Mouse (Mus musculus): ENCODE data around the gene Git2. TPM values are rescaled to one million over a fixed set of nuclear protein-coding genes. Genes with fewer than 3 reads are reported as not detected.

The Git2 gene
- polyA plus RNA-seq (2012; rRNA removed; ENCODE audit: low replicate concordance): 61.9 and 72.9 TPM in 2 replicates

GRCm38 (mm10) chr5:114775056-114775979, at the start of gene Git2:
Gene Git2, minus strand, starts transcription at chr5:114775517.

GRCm38 (mm10) chr5:114822796-114823688, 47.7 kb upstream of the Git2 start, which contains the start of gene 1500011B03Rik:
Gene 1500011B03Rik, minus strand, starts transcription at chr5:114823468.

GRCm38 (mm10) chr5:114774403-114775051, 790 bp downstream of the Git2 start, which contains the start of gene Ankrd13a:
Gene Ankrd13a, plus strand, starts transcription at chr5:114774677.

GRCm38 (mm10) chr5:114707265-114708068, 67.8 kb downstream of the Git2 start, which contains the start of gene Tchp:
Gene Tchp, plus strand, starts transcription at chr5:114707760.

GRCm38 (mm10) chr5:114690633-114691567, 84.4 kb downstream of the Git2 start, which contains the start of gene Gltp:
Gene Gltp, minus strand, starts transcription at chr5:114690984.

Other genes starting within 250 kb of the Git2 start
- 2.0 and 3.0 TPM in 2 replicates for gene Fam222a, start 207.5 kb downstream of the Git2 start, polyA plus RNA-seq (2012; rRNA removed; ENCODE audit: low replicate concordance)
- 17.5 and 22.4 TPM in 2 replicates for gene Trpv4, start 117.1 kb downstream of the Git2 start, polyA plus RNA-seq (2012; rRNA removed; ENCODE audit: low replicate concordance)
- gene Gltp, start 84.5 kb downstream of the Git2 start, polyA plus RNA-seq (2012; rRNA removed; ENCODE audit: low replicate concordance): 114 and 148 TPM in 2 replicates
- gene Tchp, start 67.8 kb downstream of the Git2 start, polyA plus RNA-seq (2012; rRNA removed; ENCODE audit: low replicate concordance): 12.5 and 20.2 TPM in 2 replicates
- gene Ankrd13a, start 840 bp downstream of the Git2 start, polyA plus RNA-seq (2012; rRNA removed; ENCODE audit: low replicate concordance): 56.3 and 68.3 TPM in 2 replicates
- gene 1500011B03Rik, start 48.0 kb upstream of the Git2 start, polyA plus RNA-seq (2012; rRNA removed; ENCODE audit: low replicate concordance): 27.1 and 30.7 TPM in 2 replicates
- not detected in 2 replicates for gene 4930519G04Rik, start 78.1 kb upstream of the Git2 start, polyA plus RNA-seq (2012; rRNA removed; ENCODE audit: low replicate concordance)
- 0.09 TPM in 1 of 2 replicates, not detected in the other for gene Gm9936, start 83.2 kb upstream of the Git2 start, polyA plus RNA-seq (2012; rRNA removed; ENCODE audit: low replicate concordance)
- 21.5 and 41.6 TPM in 2 replicates for gene Oasl2, start 121.4 kb upstream of the Git2 start, polyA plus RNA-seq (2012; rRNA removed; ENCODE audit: low replicate concordance)
- 6.8 and 11.6 TPM in 2 replicates for gene Oasl1, start 147.7 kb upstream of the Git2 start, polyA plus RNA-seq (2012; rRNA removed; ENCODE audit: low replicate concordance)
- 16.4 and 30.7 TPM in 2 replicates for gene 2210016L21Rik, start 166.6 kb upstream of the Git2 start, polyA plus RNA-seq (2012; rRNA removed; ENCODE audit: low replicate concordance)
- 0.10 TPM in 1 of 2 replicates, not detected in the other for gene Hnf1a, start 195.6 kb upstream of the Git2 start, polyA plus RNA-seq (2012; rRNA removed; ENCODE audit: low replicate concordance)
- gene Sppl3, start 235.6 kb upstream of the Git2 start, polyA plus RNA-seq (2012; rRNA removed; ENCODE audit: low replicate concordance): 57.6 and 93.3 TPM in 2 replicates